Mouse (Mus musculus) kidney, adult 11 months (tissue): ENCODE measurements around the gene Gys1.
"Not testable (repeated sequence)": the region's sequence is repeated elsewhere in the genome, so short reads cannot be mapped to it uniquely, and the experiment has no call there.

ENCODE experiments used
- DNase-seq: peaks from one replicate; pipeline ENCODE4 v3.0.0; 2022

Gys1 gene

DNA sequence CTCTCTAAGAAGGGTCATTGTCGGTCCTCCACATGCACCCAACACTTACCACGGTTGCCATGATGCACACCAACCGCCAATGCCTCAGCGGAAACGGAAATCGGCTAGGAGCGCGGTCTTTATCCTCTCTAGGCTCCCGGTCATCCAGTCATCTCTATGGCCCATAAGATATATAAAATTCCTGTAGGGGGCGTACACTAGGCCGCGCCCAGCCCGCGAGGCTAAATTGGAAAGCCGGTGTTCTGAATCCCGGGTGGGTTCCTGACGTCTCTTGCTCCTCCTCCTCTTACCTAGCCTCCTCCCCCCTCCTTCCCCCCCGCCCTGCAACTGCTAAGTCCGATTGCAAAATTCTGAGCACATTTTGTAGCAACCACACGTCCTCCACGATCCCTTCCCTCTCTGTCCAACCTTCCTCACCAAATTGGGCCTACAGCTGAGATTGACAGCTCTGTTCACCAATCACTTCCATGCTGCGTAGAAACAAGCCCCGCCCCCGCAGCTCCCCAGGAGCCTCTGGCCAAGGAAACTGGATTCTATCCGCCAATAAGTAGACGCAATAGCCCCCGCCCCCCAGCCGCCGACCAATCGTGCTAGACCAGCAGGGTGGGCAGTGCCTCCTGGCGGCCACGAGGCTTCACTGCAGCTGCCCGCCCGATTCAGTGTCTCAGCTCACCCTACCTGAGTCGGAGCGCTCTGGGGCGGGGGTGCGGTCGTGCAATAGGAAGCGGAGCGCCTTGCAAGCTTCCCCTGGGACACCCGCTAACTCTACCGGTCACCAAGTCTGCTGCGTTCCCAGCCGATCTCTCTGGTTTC is at the start of gene Gys1:
Gys1 (plus strand) TSS at position 642 of the 813 bp plus-strand sequence.
- peak; percentile 100 for DNase-seq

GRCm38 (mm10) chr7:45386077-45386476 is 48.6 kb upstream of the Gys1 start:
- DNase-seq, result no peak

GRCm38 (mm10) chr7:45395129-45395541 is 39.5 kb upstream of the Gys1 start:
- DNase-seq, result no peak

GRCm38 (mm10) chr7:45395578-45396336 is 38.9 kb upstream of the Gys1 start, which contains the start of gene Snrnp70:
Gene Snrnp70, minus strand, starts transcription at chr7:45395742.
- peak; percentile 100 for DNase-seq

DNA sequence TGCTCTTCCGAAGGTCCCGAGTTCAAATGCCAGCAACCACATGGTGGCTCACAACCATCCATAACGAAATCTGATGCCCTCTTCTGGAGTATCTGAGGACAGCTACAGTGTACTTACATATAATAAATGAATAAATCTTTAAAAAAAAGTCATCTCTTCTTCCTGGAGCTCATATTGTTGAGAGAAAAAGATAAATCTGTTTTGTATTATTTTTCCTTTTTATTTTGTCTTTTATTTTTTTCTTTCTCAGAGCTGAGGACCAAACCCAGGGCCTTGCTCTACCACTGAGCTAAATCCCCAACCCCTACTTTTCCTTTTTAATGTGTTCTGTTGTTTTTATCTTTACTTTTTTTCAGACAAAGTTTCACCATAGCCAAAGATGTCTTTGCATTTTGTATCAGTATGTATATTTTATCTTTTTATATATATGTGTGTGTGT is 38.3 kb upstream of the Gys1 start:
- DNase-seq, result not testable (repeated sequence)

GRCm38 (mm10) chr7:45396787-45397186 is 37.9 kb upstream of the Gys1 start:
- DNase-seq, result no peak

- no peak for DNase-seq
Measured at GRCm38 (mm10) chr7:45401521-45402085, 33.0 kb upstream of the Gys1 start.

- peak; percentile 65 for DNase-seq
Measured at GRCm38 (mm10) chr7:45403532-45404261, 30.9 kb upstream of the Gys1 start.

DNA sequence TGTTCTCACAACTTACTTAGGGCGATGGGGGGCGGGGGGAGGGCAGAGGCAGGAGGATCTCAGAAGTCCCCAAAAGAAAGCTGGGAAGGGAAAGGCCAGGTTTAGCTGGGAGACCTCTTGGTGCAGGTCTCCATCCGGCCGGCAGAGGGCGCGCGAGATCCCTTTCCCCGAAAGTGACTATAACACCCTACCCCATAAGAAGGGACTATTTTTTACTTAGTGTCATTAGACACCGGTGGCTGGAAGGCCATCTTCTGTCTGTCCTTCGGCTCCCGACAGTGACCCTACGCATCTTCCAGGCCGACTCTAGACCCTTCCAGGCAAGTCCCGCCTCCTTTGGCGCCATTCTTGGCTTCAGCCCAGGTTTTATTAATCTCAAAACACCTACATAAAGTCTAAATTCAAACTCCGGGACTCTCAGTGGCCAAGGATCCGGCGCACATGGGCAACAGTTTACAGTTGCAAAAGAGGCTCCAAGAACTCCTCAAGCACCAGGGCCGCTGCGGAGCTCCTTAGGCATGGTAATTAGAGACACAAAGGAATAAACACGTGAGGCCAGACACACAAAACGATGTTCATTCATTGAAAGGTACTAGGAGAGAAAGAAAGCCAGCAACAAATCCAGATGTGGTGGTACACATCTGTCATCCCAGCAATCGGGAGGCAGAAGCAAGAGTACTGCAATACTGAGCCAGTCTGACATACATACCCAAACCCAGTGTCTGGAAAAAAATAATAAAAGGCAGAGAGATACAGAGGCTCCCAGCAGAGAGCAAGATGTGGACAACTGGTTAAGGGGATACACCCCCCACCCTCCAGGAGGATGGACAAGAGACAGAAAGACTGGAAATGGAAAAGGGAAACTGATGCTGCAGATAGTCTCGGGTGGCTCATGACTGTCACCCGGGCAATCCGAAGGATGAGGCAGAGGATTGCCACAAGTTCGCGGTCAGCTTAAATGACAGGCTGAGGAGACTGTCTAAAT is 29.3 kb upstream of the Gys1 start, which contains the start of gene Kcna7:
Kcna7 (plus strand) TSS at position 563 of the 985 bp plus-strand sequence.
- peak; percentile 52 for DNase-seq

DNA sequence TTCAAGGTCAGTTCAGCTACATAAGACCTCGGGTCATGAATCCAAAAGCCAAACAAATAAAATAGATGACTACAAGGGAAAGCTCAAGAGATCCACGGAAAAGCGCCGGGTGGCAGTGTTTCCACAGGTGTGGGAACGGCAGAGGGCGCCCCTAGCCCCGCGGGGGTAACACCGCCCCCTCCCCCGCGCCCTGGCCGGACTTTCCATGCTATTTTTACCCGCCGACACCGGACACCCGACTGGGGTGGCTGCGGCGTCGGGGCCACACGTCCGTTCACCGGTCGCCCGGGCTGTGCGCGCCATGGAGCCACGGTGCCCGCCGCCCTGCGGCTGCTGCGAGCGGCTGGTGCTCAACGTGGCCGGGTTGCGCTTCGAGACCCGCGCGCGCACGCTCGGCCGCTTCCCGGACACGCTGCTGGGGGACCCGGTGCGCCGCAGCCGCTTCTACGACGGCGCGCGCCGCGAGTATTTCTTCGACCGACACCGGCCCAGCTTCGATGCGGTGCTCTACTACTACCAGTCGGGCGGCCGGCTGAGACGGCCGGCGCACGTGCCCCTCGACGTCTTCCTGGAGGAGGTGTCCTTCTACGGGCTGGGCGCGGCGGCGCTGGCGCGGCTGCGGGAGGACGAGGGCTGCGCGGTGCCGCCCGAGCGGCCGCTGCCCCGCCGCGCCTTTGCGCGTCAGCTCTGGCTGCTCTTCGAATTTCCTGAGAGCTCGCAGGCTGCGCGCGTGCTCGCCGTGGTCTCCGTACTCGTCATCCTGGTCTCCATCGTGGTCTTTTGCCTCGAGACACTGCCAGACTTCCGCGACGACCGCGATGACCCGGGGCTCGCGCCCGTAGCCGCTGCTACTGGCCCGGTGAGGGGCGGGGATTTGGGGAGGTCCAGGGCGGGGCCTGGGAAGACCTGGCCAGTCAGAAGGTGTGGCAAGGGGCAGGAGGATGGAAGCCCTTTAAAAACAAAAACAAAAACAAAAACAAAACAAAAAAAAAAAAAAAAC is 28.2 kb upstream of the Gys1 start:
- peak; percentile 23 for DNase-seq

DNA sequence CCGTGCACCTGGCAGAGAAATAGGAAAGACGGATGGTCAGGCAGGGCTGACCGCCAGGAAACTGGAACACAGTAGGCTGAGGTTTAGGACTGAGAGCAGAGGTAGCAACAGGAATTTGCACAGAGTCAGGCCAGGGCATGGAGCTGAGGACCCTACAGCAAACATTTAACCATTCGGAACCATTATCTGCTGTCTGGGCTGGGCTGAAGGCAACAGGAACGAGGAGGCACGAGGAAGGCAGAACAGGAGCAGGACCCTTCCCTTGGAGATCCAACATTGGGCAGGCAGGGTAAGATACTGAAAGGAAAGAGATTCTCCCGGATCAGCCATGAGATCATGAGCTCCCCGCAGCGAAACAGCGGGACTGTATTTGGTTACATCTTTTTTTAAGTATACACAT is 26.8 kb upstream of the Gys1 start:
- no peak for DNase-seq

DNA sequence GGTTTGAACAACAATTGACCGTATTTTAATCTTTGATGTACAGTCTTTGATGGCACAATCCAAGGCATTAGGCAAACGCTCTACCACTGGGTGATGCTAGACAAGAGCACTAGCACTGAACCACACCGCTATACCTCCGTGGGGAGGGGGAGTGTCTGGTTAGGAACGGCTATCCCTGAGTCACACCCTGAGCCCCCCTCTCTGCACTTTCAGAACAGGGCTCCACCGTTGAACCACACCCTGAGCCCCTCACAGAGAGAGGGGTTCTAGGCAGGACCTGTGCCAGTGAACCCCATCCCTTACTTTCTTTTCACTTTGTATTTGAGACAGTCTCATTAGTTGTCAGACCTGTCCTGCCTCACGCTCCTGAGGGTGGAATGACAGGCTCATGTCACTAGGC is 26.3 kb upstream of the Gys1 start:
- DNase-seq, result no peak

GRCm38 (mm10) chr7:45408949-45409348 is 25.7 kb upstream of the Gys1 start:
- DNase-seq, result no peak

- DNase-seq, result no peak
Measured at GRCm38 (mm10) chr7:45409497-45410163, 25.0 kb upstream of the Gys1 start.

DNA sequence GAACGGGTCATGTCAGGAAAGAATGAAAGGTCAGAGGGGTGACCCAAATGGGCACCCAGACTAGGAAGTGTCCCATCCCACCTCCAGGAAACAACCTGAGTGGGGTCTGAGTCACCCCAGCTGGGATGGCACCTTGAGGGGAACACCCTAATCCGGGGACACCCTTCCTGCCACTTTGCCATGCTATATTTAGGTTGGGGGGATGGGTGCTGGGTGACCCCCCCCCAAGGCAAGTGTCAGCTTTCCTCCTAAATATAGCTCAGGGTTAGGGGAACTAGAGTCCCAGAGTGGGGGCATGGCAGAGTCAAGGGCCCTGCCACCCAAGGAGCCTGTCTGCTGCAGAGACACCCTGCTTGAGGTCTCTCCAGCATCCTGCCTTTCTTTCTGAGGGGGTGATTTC is 22.2 kb upstream of the Gys1 start:
- DNase-seq, result no peak

GRCm38 (mm10) chr7:45413113-45413863 is 21.4 kb upstream of the Gys1 start, which contains the start of gene Ntf5:
Gene Ntf5, plus strand, starts transcription at chr7:45413695.
- DNase-seq, result no peak

- peak; percentile 36 for DNase-seq
Measured at GRCm38 (mm10) chr7:45413864-45414739, 20.5 kb upstream of the Gys1 start.
